ENCODE assay signal across 15 mouse cellular contexts in genomic region chr2:72002843-72003370, GRCm38 (mm10). TPM values are rescaled to one million over a fixed set of nuclear protein-coding genes. Genes with fewer than 3 reads are reported as not detected.
"Had no signal": no experiment of that assay in that cellular context is flagged by ENCODE, and none has a peak within 500 bp of the region (broad histone marks: within the 10 kb centered on the region; RNA-seq: fewer than 3 reads in every experiment).

No protein-coding gene starts in this region.

- H3K4me1 ChIP-seq: limb, embryonic 10.5 days; liver, embryonic 13.5 days; lung, embryonic 15.5 days; midbrain, embryonic 15.5 days; neural tube, embryonic 13.5 days had no signal

- ATAC-seq: liver, postnatal 0 days; midbrain, embryonic 15.5 days had no signal

- H3K36me3 ChIP-seq: limb, embryonic 10.5 days; liver, embryonic 13.5 days; lung, embryonic 15.5 days; midbrain, embryonic 15.5 days; neural tube, embryonic 13.5 days had no signal

- H3K27me3 ChIP-seq: liver, embryonic 13.5 days; lung, embryonic 15.5 days; midbrain, embryonic 15.5 days; neural tube, embryonic 13.5 days had no signal

- H3K27ac ChIP-seq: left cerebral cortex, adult 2 months; limb, embryonic 10.5 days; liver, embryonic 13.5 days; lung, embryonic 15.5 days; macrophage; midbrain, embryonic 15.5 days; neural tube, embryonic 13.5 days had no signal

- H3K4me3 ChIP-seq: left cerebral cortex, adult 2 months; limb, embryonic 10.5 days; liver, embryonic 13.5 days; lung, embryonic 15.5 days; megakaryocyte, embryonic 14.5 days; midbrain, embryonic 15.5 days; neural tube, embryonic 13.5 days had no signal

- DNase-seq: kidney, postnatal 25 days; liver, embryonic 13.5 days; liver, postnatal 0 days; lung, postnatal 14 days; right cerebral cortex, adult 18-20 months; right cerebral cortex, postnatal 25 days; thymus, postnatal 36 days had no signal

- H3K9me3 ChIP-seq: limb, embryonic 10.5 days; liver, embryonic 13.5 days; lung, embryonic 15.5 days; midbrain, embryonic 15.5 days; neural tube, embryonic 13.5 days had no signal

- H3K4me2 ChIP-seq: liver, embryonic 13.5 days; lung, embryonic 15.5 days; midbrain, embryonic 11.5 days; midbrain, embryonic 15.5 days; neural tube, embryonic 13.5 days had no signal

- H3K9ac ChIP-seq: liver, embryonic 13.5 days; liver, postnatal 0 days; lung, embryonic 15.5 days; midbrain, embryonic 15.5 days; neural tube, embryonic 13.5 days had no signal

RNA-seq across cellular contexts. Expression of gene Rapgef4, which starts 21.9 kb away (rescaled TPM):
- polyA plus RNA-seq: macrophage had no signal
